Mouse (Mus musculus) liver (tissue): ENCODE data around the gene Nr1h2.

Source experiments
- DNase-seq: peaks from one replicate; pipeline ENCODE4 v3.0.0-alpha.2; 2020; ENCODE audit warnings: mixed read lengths

Gene Nr1h2

GRCm38 (mm10) chr7:44553826-44554225 is at the start of gene Nr1h2:
TSS of gene Nr1h2 (minus strand) at chr7:44553951.
- DNase-seq, result peak; percentile 95

GRCm38 (mm10) chr7:44603186-44603855 is 49.6 kb upstream of the Nr1h2 start:
- no peak for DNase-seq

DNA sequence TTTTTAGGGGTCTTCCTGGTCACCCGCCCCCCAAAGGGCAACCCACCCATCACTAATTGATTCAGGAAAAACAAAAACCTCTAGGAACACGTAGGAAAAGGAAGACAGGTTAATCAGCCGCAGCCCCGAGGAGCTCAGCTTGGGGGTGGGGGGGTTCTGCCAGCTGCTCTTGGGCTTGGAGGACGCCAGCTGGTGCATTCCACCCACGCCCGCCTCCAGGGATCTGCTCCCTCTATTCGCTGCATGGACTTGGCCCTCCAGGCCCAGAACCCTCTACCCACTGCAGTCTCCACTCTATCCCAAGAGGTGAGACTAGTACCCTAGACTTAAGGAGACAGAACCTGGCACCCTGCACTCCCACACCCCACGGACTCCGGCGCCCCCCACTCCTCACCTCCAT is 48.7 kb upstream of the Nr1h2 start:
- DNase-seq, result no peak

- DNase-seq, result no peak
These were observed 47.9 kb upstream of the Nr1h2 start for GRCm38 (mm10) chr7:44601646-44602045.

- DNase-seq, result no peak
These were observed 47.0 kb upstream of the Nr1h2 start for GRCm38 (mm10) chr7:44600691-44601262.

- DNase-seq, result no peak
These were observed 44.6 kb upstream of the Nr1h2 start for GRCm38 (mm10) chr7:44598336-44598735.

DNA sequence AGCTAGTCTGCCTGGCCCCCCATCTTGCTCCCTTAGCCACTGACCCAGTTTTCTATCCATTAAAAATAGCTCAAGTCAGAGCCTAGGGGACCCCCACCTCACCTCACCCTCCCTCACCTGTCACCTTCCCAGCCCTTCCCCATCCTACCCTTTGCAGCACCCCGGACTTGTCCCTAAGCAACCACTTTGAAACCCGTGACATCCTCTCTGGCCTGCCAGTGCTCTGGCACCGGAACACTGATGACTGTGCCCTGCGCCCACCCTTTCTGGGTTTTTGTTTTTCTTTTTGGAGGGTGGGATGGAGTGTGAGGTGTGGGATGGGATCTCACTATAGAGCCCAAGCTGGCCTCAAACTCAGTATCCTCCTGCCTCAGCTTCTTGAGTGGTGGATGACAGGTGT is 43.9 kb upstream of the Nr1h2 start:
- DNase-seq, result no peak

GRCm38 (mm10) chr7:44596996-44597538 is 43.3 kb upstream of the Nr1h2 start:
- no peak for DNase-seq

GRCm38 (mm10) chr7:44596051-44596450 is 42.3 kb upstream of the Nr1h2 start:
- no peak for DNase-seq

GRCm38 (mm10) chr7:44595131-44595561 is 41.4 kb upstream of the Nr1h2 start:
- no peak for DNase-seq

- DNase-seq, result no peak
These were observed 40.5 kb upstream of the Nr1h2 start for GRCm38 (mm10) chr7:44594291-44594690.

DNA sequence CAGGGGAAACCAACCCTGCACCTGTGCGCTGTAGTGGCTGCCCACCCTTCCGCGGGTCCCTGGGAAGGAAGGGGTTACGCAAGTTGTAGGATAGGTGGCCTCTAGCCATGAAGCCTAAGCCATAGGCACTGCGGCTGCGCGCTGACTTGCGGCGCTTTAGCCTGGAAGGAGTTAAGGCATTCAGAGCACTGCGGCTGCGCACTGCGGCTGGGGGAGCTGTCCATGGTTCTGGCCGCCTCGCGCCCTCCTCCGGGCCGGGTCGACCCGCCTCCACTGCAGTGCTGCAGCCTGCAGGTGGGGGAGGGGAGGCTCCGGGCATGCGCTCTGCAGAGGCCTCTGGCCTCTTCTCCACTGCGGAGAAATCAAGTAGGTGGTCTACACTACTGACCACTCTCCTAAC is 40.0 kb upstream of the Nr1h2 start:
- DNase-seq, result peak; percentile 75

DNA sequence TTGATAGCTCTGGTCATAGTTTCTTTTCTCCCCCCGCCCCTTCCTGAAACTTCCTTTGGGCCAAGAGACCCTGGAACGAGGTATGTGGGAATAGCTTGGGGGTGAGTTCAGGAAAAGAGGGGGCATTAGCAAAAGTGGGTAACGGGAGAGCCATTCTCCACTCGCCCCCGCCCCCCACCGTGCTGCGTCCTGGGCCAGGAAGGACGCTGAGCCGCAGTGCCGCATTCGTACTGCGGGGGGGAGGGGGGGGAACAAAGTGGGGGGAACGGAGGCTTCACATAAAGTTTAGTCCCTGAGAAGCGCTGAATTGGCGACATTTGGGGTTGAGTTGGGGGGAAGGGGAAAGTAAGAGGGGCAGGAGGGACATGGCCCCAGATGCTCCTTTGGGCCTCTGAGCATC is 39.3 kb upstream of the Nr1h2 start:
- DNase-seq, result no peak

GRCm38 (mm10) chr7:44591348-44592116 is 37.8 kb upstream of the Nr1h2 start:
- DNase-seq, result no peak

DNA sequence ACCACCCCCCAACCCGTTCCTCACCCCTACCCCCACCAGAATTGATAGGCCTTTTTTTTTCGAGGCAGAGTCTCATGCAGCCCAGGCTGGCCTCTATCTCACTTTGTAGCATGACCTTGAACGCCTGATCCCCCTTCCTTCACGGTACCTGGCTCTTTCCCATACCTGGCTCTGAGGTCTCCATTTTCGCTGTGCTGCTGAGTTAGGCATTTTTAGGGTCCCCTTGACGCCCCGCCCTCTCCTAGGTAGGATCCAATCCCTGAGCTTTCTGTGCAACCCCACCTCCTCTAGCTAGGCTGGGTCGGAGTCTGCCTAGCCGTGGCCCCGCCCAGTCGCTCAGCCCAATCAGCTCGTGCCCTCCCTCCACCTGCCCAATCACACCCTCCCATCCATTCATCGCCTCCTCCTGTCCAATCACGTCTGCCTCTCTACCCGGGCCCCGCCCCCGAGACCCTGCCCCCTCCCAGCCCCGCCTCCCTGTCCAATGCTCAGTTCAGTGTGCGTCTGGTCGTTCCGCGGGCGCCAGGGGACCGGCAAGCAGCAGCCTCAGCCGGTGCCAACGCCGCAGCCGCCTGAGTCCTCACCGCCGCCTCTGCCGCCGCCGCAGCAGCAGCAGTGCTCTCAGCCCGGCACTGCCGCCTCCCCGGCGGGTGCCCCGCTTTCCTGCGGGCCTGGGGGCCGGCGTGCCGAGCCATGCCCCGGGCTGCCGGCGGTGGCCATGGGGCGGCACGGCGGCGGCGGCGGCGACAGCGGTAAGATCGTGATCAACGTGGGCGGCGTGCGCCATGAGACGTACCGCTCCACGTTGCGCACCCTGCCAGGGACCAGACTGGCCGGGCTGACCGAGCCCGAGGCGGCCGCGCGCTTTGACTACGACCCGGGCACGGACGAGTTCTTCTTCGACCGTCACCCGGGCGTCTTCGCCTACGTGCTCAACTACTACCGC is 36.9 kb upstream of the Nr1h2 start, which contains the start of gene Kcnc3:
TSS of gene Kcnc3 (plus strand) at position 263 of the 946 bp plus-strand sequence.
- peak; percentile 89 for DNase-seq

- DNase-seq, result no peak
These were observed 36.2 kb upstream of the Nr1h2 start for GRCm38 (mm10) chr7:44589946-44590345.

DNA sequence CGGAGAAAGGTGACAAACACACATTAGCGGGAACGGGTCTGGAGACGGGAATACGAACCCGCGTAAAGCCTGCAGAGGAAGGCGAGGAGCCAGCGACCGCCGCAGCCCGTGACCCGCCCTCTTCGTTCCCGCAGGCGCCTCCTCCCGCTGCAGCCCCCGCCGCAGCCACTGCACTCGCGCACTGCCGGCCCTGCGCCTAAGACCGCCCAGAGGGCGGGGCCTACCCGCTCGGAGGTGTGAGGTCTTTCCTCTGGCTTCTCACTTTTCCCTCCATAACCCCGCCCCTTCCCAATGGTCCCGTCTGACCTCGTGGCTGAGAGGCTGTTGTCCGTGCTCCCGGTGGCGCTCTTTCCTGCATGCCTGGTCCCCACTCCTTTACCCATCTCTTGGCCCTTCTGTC is 35.4 kb upstream of the Nr1h2 start:
- peak; percentile 72 for DNase-seq

- DNase-seq, result no peak
These were observed 34.6 kb upstream of the Nr1h2 start for GRCm38 (mm10) chr7:44588338-44588737.

GRCm38 (mm10) chr7:44587676-44588075 is 33.9 kb upstream of the Nr1h2 start:
- no peak for DNase-seq

- DNase-seq, result peak; percentile 14
These were observed 33.2 kb upstream of the Nr1h2 start for GRCm38 (mm10) chr7:44586930-44587329.

DNA sequence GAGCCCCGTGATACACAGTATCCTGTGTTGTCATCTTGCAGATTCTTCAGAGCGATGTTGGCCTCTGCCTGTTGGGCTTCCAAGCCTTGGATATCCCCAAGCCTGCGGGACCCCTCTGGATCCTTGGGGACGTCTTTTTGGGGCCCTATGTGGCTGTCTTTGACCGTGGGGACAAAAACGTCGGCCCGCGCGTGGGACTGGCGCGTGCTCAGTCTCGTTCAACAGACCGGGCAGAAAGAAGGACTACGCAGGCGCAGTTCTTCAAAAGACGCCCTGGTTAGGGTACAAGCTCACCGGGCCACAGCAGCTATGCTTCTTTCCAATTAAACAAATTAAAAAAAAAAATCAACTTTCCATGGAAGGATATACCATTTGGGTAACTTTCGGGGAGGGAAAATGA is 32.8 kb upstream of the Nr1h2 start:
- no peak for DNase-seq

- DNase-seq, result no peak
These were observed 31.9 kb upstream of the Nr1h2 start for GRCm38 (mm10) chr7:44585606-44586005.
